Comparison of ENCODE assay signal across 7 mouse cellular contexts in genomic region chrX:48424583-48424982, GRCm38 (mm10). TPM values are rescaled to one million over a fixed set of nuclear protein-coding genes. Genes with fewer than 3 reads are reported as not detected.
DNase-seq lines count a peak whose midpoint lies in the region; ATAC-seq lines count a peak whose summit lies in the region.

No protein-coding gene starts in this region.

- no peak overlapping the region for H3K9ac ChIP-seq in embryonic facial prominence, embryonic 15.5 days
- no peak overlapping the region for H3K9ac ChIP-seq in kidney, embryonic 15.5 days
- H3K9ac ChIP-seq in hindbrain, embryonic 16.5 days (ENCODE audit: low read depth, low read length), result no peak overlapping the region
- H3K9ac ChIP-seq in forebrain, embryonic 15.5 days (replicated peaks), result no peak overlapping the region

- H3K4me1 ChIP-seq in embryonic facial prominence, embryonic 15.5 days, result 0 out of 2 replicates have a peak, but pooled peaks cover 8% of the 10 kb centered on the region
- H3K4me1 ChIP-seq in kidney, embryonic 15.5 days, result peaks cover 6% of the 10 kb centered on the region; the same call in 1 of the 2 replicates
- peaks cover 56% of the 10 kb centered on the region for H3K4me1 ChIP-seq in megakaryocyte, embryonic 14.5 days
- H3K4me1 ChIP-seq in hindbrain, embryonic 16.5 days (ENCODE audit: control insufficient read depth, insufficient read depth, low read depth, low read length), result no peaks in the 10 kb centered on the region
- no peaks in the 10 kb centered on the region for H3K4me1 ChIP-seq in forebrain, embryonic 15.5 days

- no peaks in the 10 kb centered on the region for H3K27me3 ChIP-seq in embryonic facial prominence, embryonic 15.5 days
- no peaks in the 10 kb centered on the region for H3K27me3 ChIP-seq in kidney, embryonic 15.5 days
- peaks cover 9% of the 10 kb centered on the region for H3K27me3 ChIP-seq in megakaryocyte, embryonic 14.5 days (replicated peaks)
- H3K27me3 ChIP-seq in hindbrain, embryonic 16.5 days (replicated peaks; ENCODE audit: control insufficient read depth, insufficient read depth, low read length), result no peaks in the 10 kb centered on the region
- no peaks in the 10 kb centered on the region for H3K27me3 ChIP-seq in forebrain, embryonic 15.5 days

- no peak overlapping the region for H3K27ac ChIP-seq in embryonic facial prominence, embryonic 15.5 days (replicated peaks)
- no peak overlapping the region for H3K27ac ChIP-seq in kidney, embryonic 15.5 days
- H3K27ac ChIP-seq in hindbrain, embryonic 16.5 days (ENCODE audit: low read depth, low read length), result no peak overlapping the region
- H3K27ac ChIP-seq in forebrain, embryonic 15.5 days (replicated peaks), result no peak overlapping the region

- 0 out of 2 replicates have a peak, but pooled peaks have one; percentile 60 for ATAC-seq in embryonic facial prominence, embryonic 15.5 days (ENCODE audit: insufficient number of reproducible peaks, low FRiP score, low TSS enrichment, low read depth)
- ATAC-seq in kidney, embryonic 15.5 days (replicated peaks; ENCODE audit: low FRiP score), result peak; percentile 62; the same call in 1 of the 2 replicates
- ATAC-seq in hindbrain, embryonic 16.5 days, result no peak
- ATAC-seq in forebrain, embryonic 15.5 days (replicated peaks), result no peak

- no peak overlapping the region for H3K4me3 ChIP-seq in embryonic facial prominence, embryonic 15.5 days (replicated peaks)
- H3K4me3 ChIP-seq in kidney, embryonic 15.5 days (replicated peaks), result no peak overlapping the region
- peak overlapping the region; percentile 92 for H3K4me3 ChIP-seq in megakaryocyte, embryonic 14.5 days (replicated peaks)
- H3K4me3 ChIP-seq in hindbrain, embryonic 16.5 days (ENCODE audit: low read length), result no peak overlapping the region
- H3K4me3 ChIP-seq in forebrain, embryonic 15.5 days, result no peak overlapping the region

- H3K4me2 ChIP-seq in embryonic facial prominence, embryonic 15.5 days (replicated peaks), result no peak overlapping the region
- no peak overlapping the region for H3K4me2 ChIP-seq in kidney, embryonic 15.5 days
- no peak overlapping the region for H3K4me2 ChIP-seq in hindbrain, embryonic 16.5 days (ENCODE audit: low read length)
- H3K4me2 ChIP-seq in forebrain, embryonic 15.5 days (replicated peaks), result no peak overlapping the region

- DNase-seq in Muller cell, postnatal 12 days (ENCODE audit: inconsistent ontology term), result peak; percentile 62
- DNase-seq in urinary bladder, postnatal 36 days (ENCODE audit: low spot score in 2 of 2), result no peak

- no peaks in the 10 kb centered on the region for H3K36me3 ChIP-seq in embryonic facial prominence, embryonic 15.5 days
- no peaks in the 10 kb centered on the region for H3K36me3 ChIP-seq in kidney, embryonic 15.5 days
- peaks cover 15% of the 10 kb centered on the region for H3K36me3 ChIP-seq in megakaryocyte, embryonic 14.5 days (replicated peaks; ENCODE audit: low read length)
- no peaks in the 10 kb centered on the region for H3K36me3 ChIP-seq in hindbrain, embryonic 16.5 days (ENCODE audit: control insufficient read depth, insufficient read depth, low read length)
- no peaks in the 10 kb centered on the region for H3K36me3 ChIP-seq in forebrain, embryonic 15.5 days

- WGBS in embryonic facial prominence, embryonic 15.5 days, result 36% methylated on average over 3 of the region's 3 CpGs
- 38% methylated on average over 3 of the region's 3 CpGs for WGBS in kidney, embryonic 15.5 days
- 74% methylated on average over 3 of the region's 3 CpGs for WGBS in hindbrain, embryonic 16.5 days
- WGBS in forebrain, embryonic 15.5 days, result 64% methylated on average over 3 of the region's 3 CpGs

- no peaks in the 10 kb centered on the region for H3K9me3 ChIP-seq in embryonic facial prominence, embryonic 15.5 days (replicated peaks)
- H3K9me3 ChIP-seq in kidney, embryonic 15.5 days (replicated peaks), result no peaks in the 10 kb centered on the region
- H3K9me3 ChIP-seq in megakaryocyte, embryonic 14.5 days, result no peaks in the 10 kb centered on the region
- no peaks in the 10 kb centered on the region for H3K9me3 ChIP-seq in hindbrain, embryonic 16.5 days (ENCODE audit: control insufficient read depth, low read length)
- no peaks in the 10 kb centered on the region for H3K9me3 ChIP-seq in forebrain, embryonic 15.5 days

RNA-seq across cellular contexts. Expression of gene Elf4, which starts 38.3 kb away (rescaled TPM):
- polyA plus RNA-seq in embryonic facial prominence, embryonic 15.5 days (2015; fragmentation: Nextera tagmentation; extraction: Ambion mirVana), result 6.5 and 7.3 TPM in 2 replicates
- polyA plus RNA-seq in kidney, embryonic 15.5 days (2015; fragmentation: Nextera tagmentation; extraction: Ambion mirVana), result 5.3 and 6.3 TPM in 2 replicates
- polyA plus RNA-seq in megakaryocyte, embryonic 14.5 days (2012; ENCODE audit: insufficient read depth, low replicate concordance), result 2.6 and 3.5 TPM in 2 replicates
- 0.35 and 0.82 TPM in 2 replicates for polyA plus RNA-seq in hindbrain, embryonic 16.5 days (2015; fragmentation: Nextera tagmentation; extraction: Ambion mirVana)
- 0.38 and 0.41 TPM in 2 replicates for polyA plus RNA-seq in forebrain, embryonic 15.5 days (2015; fragmentation: Nextera tagmentation; extraction: Ambion mirVana)

Comparison
In these comparisons a context has a peak if more than half of its experiments do, and no peak if none do; other contexts are left out.
1. ATAC-seq: peak in embryonic facial prominence, embryonic 15.5 days (single experiment) and kidney, embryonic 15.5 days (single experiment); none in hindbrain, embryonic 16.5 days (single experiment) and forebrain, embryonic 15.5 days (single experiment).